Mouse (Mus musculus) ES-E14 (cell line): ENCODE results near the gene Tctex1d2. TPM values are rescaled to one million over a fixed set of nuclear protein-coding genes. Genes with fewer than 3 reads are reported as not detected.

Experiments used
- DNase-seq: peaks from one replicate; pipeline ENCODE4 v3.0.0-alpha.2; 2013; ENCODE audit warnings: low read depth, low spot score
- H3K27ac ChIP-seq: 2 replicates; pipeline ENCODE4 v1.5.1; 2012; ENCODE audit warnings: low read depth, mild to moderate bottlenecking, low read length, moderate library complexity, mixed read lengths; ENCODE audit not compliant: poor library complexity, insufficient read depth, severe bottlenecking
- H3K36me3 ChIP-seq: 2 replicates; pipeline ENCODE4 v1.6.1; 2012; ENCODE audit warnings: mild to moderate bottlenecking, low read length, moderate library complexity, mixed read lengths; ENCODE audit not compliant: control insufficient read depth, poor library complexity, insufficient read depth, severe bottlenecking
- H3K4me1 ChIP-seq, 2 experiments: fragments of 150-350 bp in 1 of 2; sonication (generic) in 1 of 2; 2 replicates each; pipeline ENCODE4 v1.6.1; 2012; ENCODE audit warnings: low read length in 2 of 2, mild to moderate bottlenecking in 1 of 2, mixed read lengths in 1 of 2; ENCODE audit not compliant: control insufficient read depth in 2 of 2, insufficient read depth in 2 of 2, poor library complexity in 1 of 2
- H3K4me3 ChIP-seq, 2 experiments: fragments of 150-350 bp in 1 of 2; sonication (generic) in 1 of 2; 2 replicates each; pipeline ENCODE4 v1.5.1; 2012; ENCODE audit warnings: low read length in 2 of 2, low read depth in 1 of 2, mild to moderate bottlenecking in 1 of 2, mixed read lengths in 1 of 2; ENCODE audit not compliant: insufficient read depth in 1 of 2, poor library complexity in 1 of 2, severe bottlenecking in 1 of 2
- H3K9ac ChIP-seq: 2 replicates; pipeline ENCODE4 v1.6.1; 2012; ENCODE audit warnings: low read depth, mild to moderate bottlenecking, low read length, mixed read lengths; ENCODE audit not compliant: poor library complexity, insufficient read depth, severe bottlenecking
- H3K9me3 ChIP-seq: fragments of 150-350 bp; sonication (generic); 2 replicates; pipeline ENCODE4 v1.6.1; 2012; ENCODE audit warnings: low read depth, mild to moderate bottlenecking, low read length; ENCODE audit not compliant: control insufficient read depth, insufficient read depth
- CHD2 ChIP-seq: IDR thresholded peaks from 2 replicates; pipeline ENCODE4 v1.6.1; 2014; ENCODE audit warnings: mild to moderate bottlenecking, low read depth, low read length, inconsistent platforms
- HCFC1 ChIP-seq: IDR thresholded peaks from 2 replicates; pipeline ENCODE4 v1.6.1; 2012; ENCODE audit warnings: low read length, inconsistent platforms, borderline replicate concordance; ENCODE audit not compliant: insufficient read depth
- MAFK ChIP-seq: IDR thresholded peaks from 2 replicates; pipeline ENCODE4 v1.6.1; 2014; ENCODE audit warnings: mild to moderate bottlenecking, low read depth, low read length, inconsistent platforms; ENCODE audit not compliant: insufficient read depth
- ZC3H11A ChIP-seq: IDR thresholded peaks from 2 replicates; pipeline ENCODE4 v1.6.1; 2012; ENCODE audit warnings: low read depth, mild to moderate bottlenecking, inconsistent platforms, low read length, borderline replicate concordance
- ZNF384 ChIP-seq: IDR thresholded peaks from 2 replicates; pipeline ENCODE4 v1.6.1; 2012; ENCODE audit warnings: low read depth, low read length, inconsistent platforms
- in situ Hi-C, 2 experiments: fragments of 600-800 bp; cut with MboI; formaldehyde crosslinking; loops; one replicate each; pipeline ENCODE4 v1.15.1; 2025; ENCODE audit warnings: low sequenced_read_pairs in 2 of 2, inconsistent platforms in 1 of 2; ENCODE audit not compliant: unreplicated experiment in 2 of 2
- total RNA-seq: library from RNA; depleted of rRNA; stranded (reverse); fragments of 300-350 nt; gene quantifications from 2 replicates; pipeline ENCODE4 v1.2.3, GENCODE M21; 2012

Tctex1d2 gene
- total RNA-seq, 1 experiment, result 9.5 TPM

DNA sequence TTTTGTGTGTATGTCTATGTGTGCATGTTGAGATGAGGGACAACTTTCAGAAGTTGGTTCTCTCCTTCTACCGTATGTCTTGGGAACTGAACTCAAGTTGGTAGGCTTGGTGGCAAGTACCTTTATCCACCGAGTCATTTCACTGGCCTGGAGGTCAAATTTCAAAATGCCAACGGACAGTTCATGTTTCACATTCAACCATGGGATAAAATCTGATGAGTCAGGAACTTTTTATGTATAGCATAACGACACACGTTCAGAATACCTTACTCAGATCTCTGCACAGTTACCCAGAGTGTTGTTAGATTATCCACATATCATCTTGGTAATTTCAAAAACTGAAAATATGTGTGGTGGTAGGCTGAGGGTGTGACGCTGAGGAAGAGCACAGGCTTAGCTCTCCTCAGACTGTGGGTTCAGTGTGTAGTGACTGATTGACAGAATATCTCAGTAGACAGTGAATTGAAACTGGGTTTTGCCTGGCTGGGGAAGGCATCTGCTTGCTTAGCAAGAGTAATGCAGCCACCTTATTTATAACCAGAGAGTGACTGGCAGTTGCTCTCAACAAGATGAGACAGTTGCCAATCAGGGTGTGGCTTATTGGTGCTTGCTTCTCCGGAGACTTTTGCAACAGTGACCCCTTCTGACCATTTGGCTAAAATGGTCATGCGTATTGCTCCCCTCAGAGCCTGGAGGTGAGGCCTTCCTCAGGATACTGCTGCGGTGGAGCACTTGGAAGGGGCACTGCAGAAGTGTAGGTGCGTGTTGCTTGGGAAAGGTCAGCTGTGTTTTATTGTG lies 38.3 kb downstream of the Tctex1d2 start:
- no peaks in the 10 kb centered on the region for H3K9me3 ChIP-seq
- in situ Hi-C loops, result no loop called here
- TF ChIP-seq ZC3H11A, result peak; percentile 57; the same call in 1 of the 2 replicates
- TF ChIP-seq ZNF384, result no peak
- TF ChIP-seq HCFC1, result no peak
- no peak for TF ChIP-seq CHD2
- TF ChIP-seq MAFK, result peak; percentile 69
- DNase-seq, result peak; percentile 46
- peaks cover 0 to under 1% of the 10 kb centered on the region in 2 experiments; a peak in 1 of 4 replicates for H3K4me1 ChIP-seq
- H3K4me3 ChIP-seq, result no peak overlapping the region
- no peak overlapping the region for H3K9ac ChIP-seq
- peaks cover under 1% of the 10 kb centered on the region; the same call in 1 of the 2 replicates for H3K36me3 ChIP-seq
- H3K27ac ChIP-seq, result no peak overlapping the region

GRCm38 (mm10) chr16:32460518-32460917 lies 41.0 kb downstream of the Tctex1d2 start:
- Histone ChIP-seq H3K27ac (no peak overlapping the region), H3K9me3 (no peaks in the 10 kb centered on the region), H3K36me3 (peaks cover 2% of the 10 kb centered on the region; the same call in 1 of the 2 replicates), H3K9ac (no peak overlapping the region), H3K4me3 (no peak overlapping the region), H3K4me1 (peaks cover 0 to 3% of the 10 kb centered on the region in 2 experiments; a peak in 1 of 4 replicates)
- in situ Hi-C loops, result no loop called here
- TF ChIP-seq HCFC1 (no peak), MAFK (no peak), ZNF384 (no peak), ZC3H11A (no peak), CHD2 (no peak)
- no peak for DNase-seq

- H3K36me3 ChIP-seq, result peaks cover 2% of the 10 kb centered on the region; the same call in 1 of the 2 replicates
- H3K9ac ChIP-seq, result no peak overlapping the region
- H3K9me3 ChIP-seq, result no peaks in the 10 kb centered on the region
- H3K4me1 ChIP-seq, result peaks cover 0 to 3% of the 10 kb centered on the region in 2 experiments; a peak in 1 of 4 replicates
- no peak overlapping the region for H3K4me3 ChIP-seq
- TF ChIP-seq ZNF384 (no peak), ZC3H11A (no peak), HCFC1 (no peak), MAFK (no peak), CHD2 (no peak)
- no peak overlapping the region for H3K27ac ChIP-seq
- DNase-seq, result no peak
- in situ Hi-C loops, result no loop called here
These were observed 42.2 kb downstream of the Tctex1d2 start for GRCm38 (mm10) chr16:32461713-32462112.

DNA sequence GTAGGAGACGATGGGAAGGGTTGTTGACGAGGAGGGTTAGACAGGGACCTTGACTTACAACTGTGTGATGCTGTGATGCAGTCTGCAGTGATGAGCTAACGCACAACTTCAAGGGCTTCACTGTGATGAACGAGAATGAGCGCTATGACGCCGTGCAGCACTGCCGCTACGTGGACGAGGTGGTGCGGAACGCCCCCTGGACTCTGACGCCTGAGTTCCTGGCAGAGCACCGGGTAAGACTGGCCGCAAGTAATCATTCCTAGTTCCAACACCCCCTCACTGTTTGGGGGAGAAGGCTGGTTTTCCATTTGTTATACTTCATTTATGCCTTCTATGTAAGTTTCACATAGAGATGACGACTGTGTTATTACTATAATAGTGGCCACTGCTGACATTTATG lies 43.4 kb downstream of the Tctex1d2 start:
- H3K9ac ChIP-seq, result no peak overlapping the region
- TF ChIP-seq CHD2, result no peak
- TF ChIP-seq HCFC1, result no peak
- no peak for TF ChIP-seq ZNF384
- TF ChIP-seq MAFK, result no peak
- TF ChIP-seq ZC3H11A, result no peak
- peaks cover 0 to 3% of the 10 kb centered on the region in 2 experiments; a peak in 1 of 4 replicates for H3K4me1 ChIP-seq
- H3K27ac ChIP-seq, result no peak overlapping the region
- no peak for DNase-seq
- in situ Hi-C loops, result no loop called here
- H3K36me3 ChIP-seq, result peaks cover 5% of the 10 kb centered on the region
- no peak overlapping the region for H3K4me3 ChIP-seq
- H3K9me3 ChIP-seq, result no peaks in the 10 kb centered on the region

DNA sequence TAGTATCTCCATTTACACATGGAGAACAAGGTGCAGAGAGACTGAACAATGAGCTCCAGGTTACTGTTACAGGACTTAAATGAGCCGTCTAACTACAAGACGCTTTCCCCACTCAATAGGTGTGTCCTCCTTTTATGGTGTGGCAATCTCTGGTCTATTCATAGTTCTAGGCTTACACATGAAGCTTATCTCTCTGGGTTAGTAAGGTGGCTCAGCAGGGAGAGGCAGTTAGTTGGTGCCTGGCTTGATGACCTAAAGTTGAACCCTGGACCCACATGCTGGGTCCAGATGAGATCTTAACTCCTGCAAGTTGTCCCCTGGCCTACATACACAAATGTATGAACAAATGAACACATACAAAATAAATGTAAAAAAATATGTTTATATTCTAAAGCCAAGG lies 43.9 kb downstream of the Tctex1d2 start:
- H3K9ac ChIP-seq, result no peak overlapping the region
- TF ChIP-seq ZNF384 (no peak), ZC3H11A (no peak), CHD2 (no peak), HCFC1 (no peak), MAFK (no peak)
- peaks cover 5% of the 10 kb centered on the region for H3K36me3 ChIP-seq
- no peaks in the 10 kb centered on the region for H3K9me3 ChIP-seq
- no peak overlapping the region for H3K4me3 ChIP-seq
- in situ Hi-C loops, result no loop called here
- no peak overlapping the region for H3K27ac ChIP-seq
- no peak for DNase-seq
- H3K4me1 ChIP-seq, result peaks cover 0 to 3% of the 10 kb centered on the region in 2 experiments; a peak in 1 of 4 replicates
